Mouse (Mus musculus): ENCODE measurements at regions not wholly inside any gene's neighbourhood (a gene's known extent, or its start where the extent isn't known, plus 50 kb on each side); places are given as distances from the start of the nearest gene placed in this dataset.

DNA sequence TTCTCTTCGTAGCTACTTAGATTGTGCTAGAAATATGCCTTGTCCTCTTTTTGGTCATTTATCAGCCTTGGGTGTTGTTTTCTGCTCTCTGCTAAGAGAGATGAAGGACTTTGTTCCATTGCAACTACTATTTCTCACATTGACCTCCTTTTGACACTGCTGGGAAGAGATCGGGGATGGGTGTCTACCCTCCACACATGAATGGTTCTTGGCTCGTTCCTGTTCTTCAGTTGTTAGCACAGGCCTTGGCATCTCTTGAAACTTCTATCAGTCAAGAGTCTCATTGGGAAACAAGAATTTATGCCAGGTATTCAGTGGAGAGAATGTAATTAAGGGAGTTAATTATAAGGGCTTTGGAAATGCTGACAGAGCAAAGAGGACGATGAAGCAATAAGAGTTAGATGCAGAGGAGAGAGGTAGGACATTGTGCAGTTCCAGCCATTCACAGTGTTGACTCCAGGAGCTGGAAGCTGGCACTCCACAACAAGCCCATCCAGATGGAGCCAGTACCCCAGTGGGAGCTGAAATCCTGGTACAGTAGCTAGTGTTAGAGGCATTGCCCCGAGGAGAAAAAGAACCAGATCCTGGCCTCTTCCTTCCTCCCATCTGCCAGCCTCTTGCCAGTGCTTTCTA lies 107.5 kb upstream of the Tab2 start:
- no peak overlapping the region for H3K4me2 ChIP-seq (ENCODE audit: low read depth, low read length)
- no peaks in the 10 kb centered on the region for H3K9me3 ChIP-seq (ENCODE audit: control insufficient read depth, low read length)
- H3K27ac ChIP-seq (ENCODE audit: low read length), result no peak overlapping the region
- no peaks in the 10 kb centered on the region for H3K36me3 ChIP-seq (ENCODE audit: control insufficient read depth, insufficient read depth, low read length)
- no peaks in the 10 kb centered on the region for H3K4me1 ChIP-seq (replicated peaks; ENCODE audit: control insufficient read depth, insufficient read depth, low read length)
- H3K9ac ChIP-seq (ENCODE audit: low read length), result no peak overlapping the region
- no peak overlapping the region for H3K4me3 ChIP-seq (ENCODE audit: low read length)
- ATAC-seq (ENCODE audit: low read depth), result no peak
- H3K27me3 ChIP-seq (ENCODE audit: control insufficient read depth, insufficient read depth, low read depth, low read length), result no peaks in the 10 kb centered on the region
- WGBS, result 72% methylated on average over 5 of the region's 5 CpGs

DNA sequence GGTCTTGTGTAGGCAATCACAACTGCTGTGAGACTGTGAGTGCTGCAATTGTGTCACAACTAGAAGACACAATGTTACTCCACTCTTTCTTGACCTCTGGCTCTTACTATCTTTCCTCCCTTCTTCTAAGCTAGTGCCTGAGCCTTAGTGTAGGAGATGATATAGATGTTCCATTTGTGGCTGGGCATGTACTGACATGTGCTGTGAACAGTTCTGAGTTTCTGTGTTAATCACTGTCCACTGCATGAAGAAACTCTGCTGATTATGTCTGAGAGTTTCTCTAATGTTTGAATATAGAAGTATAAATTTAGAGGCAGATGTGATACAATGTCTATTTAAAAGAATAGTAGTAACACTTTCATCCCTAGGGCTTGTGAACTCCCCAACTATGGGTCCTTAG lies 105.0 kb upstream of the Tab2 start:
- Histone ChIP-seq H3K9ac (ENCODE audit: low read length) (no peak overlapping the region), H3K27ac (ENCODE audit: low read length) (no peak overlapping the region), H3K9me3 (ENCODE audit: control insufficient read depth, low read length) (no peaks in the 10 kb centered on the region), H3K4me2 (ENCODE audit: low read depth, low read length) (no peak overlapping the region), H3K36me3 (ENCODE audit: control insufficient read depth, insufficient read depth, low read length) (no peaks in the 10 kb centered on the region), H3K4me3 (ENCODE audit: low read length) (no peak overlapping the region), H3K4me1 (replicated peaks; ENCODE audit: control insufficient read depth, insufficient read depth, low read length) (no peaks in the 10 kb centered on the region), H3K27me3 (ENCODE audit: control insufficient read depth, insufficient read depth, low read depth, low read length) (no peaks in the 10 kb centered on the region)
- ATAC-seq (ENCODE audit: low read depth), result no peak

GRCm38 (mm10) chr10:8059769-8060168 lies 103.7 kb upstream of the Tab2 start:
- no peak overlapping the region for H3K9ac ChIP-seq (ENCODE audit: low read length)
- H3K4me1 ChIP-seq (replicated peaks; ENCODE audit: control insufficient read depth, insufficient read depth, low read length), result no peaks in the 10 kb centered on the region
- H3K27ac ChIP-seq (ENCODE audit: low read length), result no peak overlapping the region
- WGBS, result 65% methylated on average over 1 of the region's 1 CpGs
- H3K36me3 ChIP-seq (ENCODE audit: control insufficient read depth, insufficient read depth, low read length), result no peaks in the 10 kb centered on the region
- ATAC-seq (ENCODE audit: low read depth), result peak; percentile 57; the same call in 1 of the 2 replicates
- no peak overlapping the region for H3K4me3 ChIP-seq (ENCODE audit: low read length)
- no peak overlapping the region for H3K4me2 ChIP-seq (ENCODE audit: low read depth, low read length)
- no peaks in the 10 kb centered on the region for H3K9me3 ChIP-seq (ENCODE audit: control insufficient read depth, low read length)
- H3K27me3 ChIP-seq (ENCODE audit: control insufficient read depth, insufficient read depth, low read depth, low read length), result no peaks in the 10 kb centered on the region

- 64% methylated on average over 5 of the region's 5 CpGs for WGBS
- H3K4me1 ChIP-seq (replicated peaks; ENCODE audit: control insufficient read depth, insufficient read depth, low read length), result no peaks in the 10 kb centered on the region
- H3K4me2 ChIP-seq (ENCODE audit: low read depth, low read length), result no peak overlapping the region
- no peak overlapping the region for H3K9ac ChIP-seq (ENCODE audit: low read length)
- H3K9me3 ChIP-seq (ENCODE audit: control insufficient read depth, low read length), result no peaks in the 10 kb centered on the region
- no peaks in the 10 kb centered on the region for H3K27me3 ChIP-seq (ENCODE audit: control insufficient read depth, insufficient read depth, low read depth, low read length)
- no peak overlapping the region for H3K27ac ChIP-seq (ENCODE audit: low read length)
- no peaks in the 10 kb centered on the region for H3K36me3 ChIP-seq (ENCODE audit: control insufficient read depth, insufficient read depth, low read length)
- no peak overlapping the region for H3K4me3 ChIP-seq (ENCODE audit: low read length)
- no peak for ATAC-seq (ENCODE audit: low read depth)
Measured at GRCm38 (mm10) chr10:8057855-8058254, 101.8 kb upstream of the Tab2 start.

DNA sequence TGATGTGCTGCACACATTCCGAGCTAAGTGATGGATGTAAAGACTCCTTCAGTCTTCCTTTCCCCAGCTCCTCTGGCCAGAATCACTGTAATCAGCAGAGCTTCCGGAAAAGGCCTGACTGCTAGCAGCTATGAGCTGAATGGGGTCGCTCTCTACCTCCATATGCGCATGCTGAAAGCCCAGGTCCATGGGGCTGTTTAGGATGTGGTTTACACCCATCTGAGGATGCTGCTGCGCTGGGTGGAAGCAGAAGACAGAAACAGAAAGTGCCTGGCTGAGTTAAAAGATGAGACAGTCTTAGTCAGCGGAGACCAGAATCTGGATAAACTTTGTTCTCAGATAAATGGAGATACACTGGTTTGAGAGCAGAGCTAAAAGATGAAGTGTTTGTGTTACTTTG lies 99.3 kb upstream of the Tab2 start:
- Histone ChIP-seq H3K4me1 (replicated peaks; ENCODE audit: control insufficient read depth, insufficient read depth, low read length) (no peaks in the 10 kb centered on the region), H3K27ac (ENCODE audit: low read length) (no peak overlapping the region), H3K36me3 (ENCODE audit: control insufficient read depth, insufficient read depth, low read length) (no peaks in the 10 kb centered on the region), H3K9ac (ENCODE audit: low read length) (no peak overlapping the region), H3K4me2 (ENCODE audit: low read depth, low read length) (no peak overlapping the region), H3K27me3 (ENCODE audit: control insufficient read depth, insufficient read depth, low read depth, low read length) (no peaks in the 10 kb centered on the region), H3K9me3 (ENCODE audit: control insufficient read depth, low read length) (no peaks in the 10 kb centered on the region), H3K4me3 (ENCODE audit: low read length) (no peak overlapping the region)
- ATAC-seq (ENCODE audit: low read depth), result no peak
- 61% methylated on average over 6 of the region's 6 CpGs for WGBS

DNA sequence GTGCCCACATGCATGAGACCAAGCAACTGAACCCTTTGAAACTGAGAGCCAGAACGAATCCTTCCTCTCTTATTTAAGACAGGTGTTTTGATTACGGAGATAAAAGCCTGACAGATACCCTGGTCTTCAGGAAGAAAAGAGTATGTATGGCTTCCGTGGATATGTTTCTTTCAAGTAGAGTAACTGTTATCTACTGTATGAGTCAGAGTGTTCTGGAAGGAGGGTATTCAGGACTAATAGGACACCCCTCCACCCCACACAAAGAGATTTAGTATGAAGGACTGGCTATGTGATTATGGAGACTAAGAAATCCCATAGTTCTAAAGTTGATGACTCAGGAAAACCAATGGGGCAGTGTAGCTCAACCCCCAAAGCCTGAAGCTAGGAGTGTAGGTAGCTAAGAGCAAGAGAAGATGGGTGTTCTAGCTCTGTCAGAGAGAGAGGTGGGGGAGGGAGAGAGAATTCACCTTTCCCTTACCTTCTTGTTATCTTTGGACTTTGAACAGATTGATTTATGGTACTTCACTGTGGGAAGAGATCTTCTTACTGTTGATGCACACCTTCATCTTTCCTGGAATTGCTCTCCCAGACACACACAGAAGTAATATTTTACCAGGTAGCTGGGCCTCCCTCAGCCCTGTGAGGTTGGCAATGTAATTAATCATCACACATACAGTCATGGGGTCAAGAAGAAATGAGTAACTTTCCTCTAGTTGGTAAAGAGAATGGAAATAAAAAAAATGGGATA lies 87.6 kb upstream of the Tab2 start:
- no peaks in the 10 kb centered on the region for H3K36me3 ChIP-seq (ENCODE audit: control insufficient read depth, insufficient read depth, low read length)
- WGBS, result 76% methylated on average over 3 of the region's 3 CpGs
- no peak overlapping the region for H3K4me3 ChIP-seq (ENCODE audit: low read length)
- H3K9me3 ChIP-seq (ENCODE audit: control insufficient read depth, low read length), result no peaks in the 10 kb centered on the region
- H3K4me1 ChIP-seq (replicated peaks; ENCODE audit: control insufficient read depth, insufficient read depth, low read length), result no peaks in the 10 kb centered on the region
- no peaks in the 10 kb centered on the region for H3K27me3 ChIP-seq (ENCODE audit: control insufficient read depth, insufficient read depth, low read depth, low read length)
- H3K4me2 ChIP-seq (ENCODE audit: low read depth, low read length), result no peak overlapping the region
- H3K9ac ChIP-seq (ENCODE audit: low read length), result no peak overlapping the region
- H3K27ac ChIP-seq (ENCODE audit: low read length), result no peak overlapping the region
- no peak for ATAC-seq (ENCODE audit: low read depth)

DNA sequence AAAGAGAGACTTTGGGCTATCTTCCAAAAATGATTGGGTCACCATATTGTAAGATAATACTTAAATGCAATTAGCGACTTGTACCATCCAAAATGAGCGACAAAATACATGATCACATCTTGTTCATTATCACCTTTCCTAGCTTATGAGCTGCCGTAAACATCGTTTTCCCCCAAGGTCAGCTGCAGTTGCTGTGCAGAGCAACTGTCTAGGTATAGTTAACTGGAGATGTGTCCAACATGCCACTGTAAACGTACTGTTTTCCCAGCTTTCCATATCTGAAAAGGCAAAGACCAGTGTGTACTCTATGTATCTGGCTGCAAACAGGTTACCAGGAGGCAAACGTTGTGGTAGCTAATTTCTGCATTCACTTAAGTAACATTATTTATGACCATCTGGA lies 86.3 kb upstream of the Tab2 start:
- WGBS, result 84% methylated on average over 6 of the region's 6 CpGs
- H3K36me3 ChIP-seq (ENCODE audit: control insufficient read depth, insufficient read depth, low read length), result no peaks in the 10 kb centered on the region
- H3K9ac ChIP-seq (ENCODE audit: low read length), result no peak overlapping the region

DNA sequence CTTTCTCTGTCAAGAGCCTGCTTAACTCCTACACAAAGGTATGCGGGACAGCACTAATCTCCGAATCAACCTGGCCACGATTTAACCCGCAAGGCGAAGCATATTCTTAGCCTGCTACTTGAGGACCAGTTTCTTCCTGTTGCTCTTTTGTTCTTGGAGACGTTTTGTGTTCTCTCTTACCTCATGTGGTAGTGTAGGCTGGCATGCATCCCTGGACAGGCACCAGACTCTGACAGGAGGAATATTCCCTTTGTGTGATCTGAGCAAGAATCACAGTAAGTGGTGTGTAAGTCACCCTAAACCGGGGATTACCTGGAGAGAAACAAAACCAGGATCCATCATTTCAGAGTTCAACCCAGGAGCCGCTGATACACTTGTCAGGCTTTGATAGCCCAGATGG lies 85.8 kb upstream of the Tab2 start:
- WGBS, result 51% methylated on average over 8 of the region's 8 CpGs
- Histone ChIP-seq H3K4me3 (ENCODE audit: low read length) (no peak overlapping the region), H3K9me3 (ENCODE audit: control insufficient read depth, low read length) (no peaks in the 10 kb centered on the region)

More for the DNA sequence above, 86.3 kb upstream of the Tab2 start:
- Histone ChIP-seq H3K9me3 (ENCODE audit: control insufficient read depth, low read length) (no peaks in the 10 kb centered on the region), H3K4me1 (replicated peaks; ENCODE audit: control insufficient read depth, insufficient read depth, low read length) (no peaks in the 10 kb centered on the region), H3K27ac (ENCODE audit: low read length) (no peak overlapping the region), H3K4me2 (ENCODE audit: low read depth, low read length) (no peak overlapping the region), H3K27me3 (ENCODE audit: control insufficient read depth, insufficient read depth, low read depth, low read length) (no peaks in the 10 kb centered on the region), H3K4me3 (ENCODE audit: low read length) (no peak overlapping the region)
- no peak for ATAC-seq (ENCODE audit: low read depth)

DNA sequence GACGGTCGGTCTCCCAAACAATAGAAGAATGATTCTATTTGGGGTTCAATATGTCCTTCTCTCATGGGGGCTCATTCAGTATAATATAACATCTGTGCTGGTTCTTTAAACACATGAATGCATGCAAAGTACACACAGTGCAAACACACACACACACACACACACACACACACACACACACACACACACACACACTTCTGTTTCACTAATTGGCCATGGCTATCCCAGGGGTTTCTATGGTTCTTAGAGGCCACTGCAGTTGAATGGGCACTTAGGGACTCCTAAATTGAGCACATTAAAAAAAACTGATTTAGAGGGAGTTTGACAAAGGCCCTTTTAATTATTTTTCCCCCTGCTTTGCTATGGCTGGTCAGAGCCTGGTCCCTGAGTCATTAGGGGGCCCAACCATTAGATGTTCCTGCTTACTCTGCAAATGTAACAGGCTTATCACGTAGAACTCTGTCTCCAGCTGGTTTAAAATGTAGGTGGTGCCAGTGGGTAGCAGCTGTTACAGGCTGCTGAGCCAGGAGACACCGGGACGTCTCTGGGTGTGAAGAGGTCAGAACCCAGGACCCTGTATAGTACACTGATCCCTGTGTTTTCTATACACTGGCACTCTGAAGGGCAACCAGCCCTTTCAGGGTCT lies 82.1 kb upstream of the Tab2 start:
- Histone ChIP-seq H3K4me1 (replicated peaks; ENCODE audit: control insufficient read depth, insufficient read depth, low read length) (no peaks in the 10 kb centered on the region; the same call in 1 of the 2 replicates), H3K9me3 (ENCODE audit: control insufficient read depth, low read length) (no peaks in the 10 kb centered on the region), H3K9ac (ENCODE audit: low read length) (no peak overlapping the region), H3K27me3 (ENCODE audit: control insufficient read depth, insufficient read depth, low read depth, low read length) (no peaks in the 10 kb centered on the region), H3K4me2 (ENCODE audit: low read depth, low read length) (no peak overlapping the region), H3K36me3 (ENCODE audit: control insufficient read depth, insufficient read depth, low read length) (no peaks in the 10 kb centered on the region), H3K27ac (ENCODE audit: low read length) (no peak overlapping the region), H3K4me3 (ENCODE audit: low read length) (no peak overlapping the region)
- WGBS, result 32% methylated on average over 5 of the region's 5 CpGs
- no peak for ATAC-seq (ENCODE audit: low read depth)

More for the DNA sequence above, 85.8 kb upstream of the Tab2 start:
- no peaks in the 10 kb centered on the region for H3K4me1 ChIP-seq (replicated peaks; ENCODE audit: control insufficient read depth, insufficient read depth, low read length)
- H3K4me2 ChIP-seq (ENCODE audit: low read depth, low read length), result no peak overlapping the region
- H3K36me3 ChIP-seq (ENCODE audit: control insufficient read depth, insufficient read depth, low read length), result no peaks in the 10 kb centered on the region
- no peak for ATAC-seq (ENCODE audit: low read depth)
- no peaks in the 10 kb centered on the region for H3K27me3 ChIP-seq (ENCODE audit: control insufficient read depth, insufficient read depth, low read depth, low read length)
- no peak overlapping the region for H3K27ac ChIP-seq (ENCODE audit: low read length)
- no peak overlapping the region for H3K9ac ChIP-seq (ENCODE audit: low read length)
